Mouse (Mus musculus): ENCODE measurements at regions not wholly inside any gene's neighbourhood (a gene's known extent, or its start where the extent isn't known, plus 50 kb on each side); places are given as distances from the start of the nearest gene placed in this dataset.

- WGBS, result 3% methylated on average over 22 of the region's 22 CpGs
- peak overlapping the region; percentile 43 for H3K4me2 ChIP-seq
- peaks cover 17% of the 10 kb centered on the region for H3K4me1 ChIP-seq (replicated peaks)
- H3K36me3 ChIP-seq, result no peaks in the 10 kb centered on the region
- no peaks in the 10 kb centered on the region for H3K9me3 ChIP-seq
- no peaks in the 10 kb centered on the region for H3K27me3 ChIP-seq
- peak overlapping the region; percentile 64 for H3K27ac ChIP-seq (replicated peaks)
- H3K9ac ChIP-seq, result peak overlapping the region; percentile 36
- peak overlapping the region; percentile 3; the same call in 1 of the 2 replicates for H3K4me3 ChIP-seq
- 0 out of 2 replicates have a peak, but pooled peaks have one; percentile 34 for ATAC-seq (ENCODE audit: low FRiP score, low read depth)
Measured at GRCm38 (mm10) chr13:47855422-47856108, 405.5 kb upstream of the Id4 start.

GRCm38 (mm10) chr13:47858946-47859345 is 402.1 kb upstream of the Id4 start:
- peaks cover 17% of the 10 kb centered on the region for H3K4me1 ChIP-seq (replicated peaks)
- H3K9ac ChIP-seq, result no peak overlapping the region
- no peaks in the 10 kb centered on the region for H3K36me3 ChIP-seq
- 93% methylated on average over 4 of the region's 4 CpGs for WGBS
- H3K4me2 ChIP-seq, result no peak overlapping the region
- no peaks in the 10 kb centered on the region for H3K27me3 ChIP-seq
- ATAC-seq (ENCODE audit: low FRiP score, low read depth), result no peak
- no peaks in the 10 kb centered on the region for H3K9me3 ChIP-seq
- no peak overlapping the region for H3K27ac ChIP-seq (replicated peaks)
- no peak overlapping the region for H3K4me3 ChIP-seq

GRCm38 (mm10) chr13:47860316-47860715 is 400.7 kb upstream of the Id4 start:
- ATAC-seq (ENCODE audit: low FRiP score, low read depth), result no peak

GRCm38 (mm10) chr13:47862896-47863295 is 398.1 kb upstream of the Id4 start:
- Histone ChIP-seq H3K9ac (no peak overlapping the region), H3K27ac (replicated peaks) (no peak overlapping the region), H3K4me2 (no peak overlapping the region), H3K4me3 (no peak overlapping the region), H3K9me3 (no peaks in the 10 kb centered on the region), H3K36me3 (no peaks in the 10 kb centered on the region), H3K4me1 (replicated peaks) (no peaks in the 10 kb centered on the region), H3K27me3 (no peaks in the 10 kb centered on the region)
- WGBS, result 75% methylated on average over 3 of the region's 3 CpGs
- ATAC-seq (ENCODE audit: low FRiP score, low read depth), result no peak

More at GRCm38 (mm10) chr13:47860316-47860715, 400.7 kb upstream of the Id4 start:
- H3K4me1 ChIP-seq (replicated peaks), result peaks cover 12% of the 10 kb centered on the region
- no peak overlapping the region for H3K4me2 ChIP-seq
- H3K36me3 ChIP-seq, result no peaks in the 10 kb centered on the region
- no peak overlapping the region for H3K4me3 ChIP-seq
- H3K9ac ChIP-seq, result no peak overlapping the region
- no peaks in the 10 kb centered on the region for H3K9me3 ChIP-seq
- 43% methylated on average over 8 of the region's 8 CpGs for WGBS
- H3K27ac ChIP-seq (replicated peaks), result no peak overlapping the region
- no peaks in the 10 kb centered on the region for H3K27me3 ChIP-seq

GRCm38 (mm10) chr13:47868656-47869055 is 392.4 kb upstream of the Id4 start:
- Histone ChIP-seq H3K9me3 (no peaks in the 10 kb centered on the region), H3K27ac (replicated peaks) (no peak overlapping the region), H3K9ac (no peak overlapping the region), H3K36me3 (no peaks in the 10 kb centered on the region), H3K4me3 (no peak overlapping the region), H3K4me1 (replicated peaks) (peaks cover 13% of the 10 kb centered on the region), H3K4me2 (no peak overlapping the region), H3K27me3 (no peaks in the 10 kb centered on the region)
- ATAC-seq (ENCODE audit: low FRiP score, low read depth), result no peak
- 66% methylated on average over 4 of the region's 4 CpGs for WGBS

GRCm38 (mm10) chr13:47869670-47870532 is 391.1 kb upstream of the Id4 start:
- H3K4me3 ChIP-seq, result no peak overlapping the region
- ATAC-seq (ENCODE audit: low FRiP score, low read depth), result peak; percentile 63; the same call in 1 of the 2 replicates
- H3K27ac ChIP-seq (replicated peaks), result peak overlapping the region; percentile 25; the same call in 1 of the 2 replicates
- peaks cover 13% of the 10 kb centered on the region for H3K4me1 ChIP-seq (replicated peaks)
- no peaks in the 10 kb centered on the region for H3K9me3 ChIP-seq
- no peaks in the 10 kb centered on the region for H3K36me3 ChIP-seq
- WGBS, result 53% methylated on average over 10 of the region's 10 CpGs
- no peak overlapping the region for H3K4me2 ChIP-seq
- H3K9ac ChIP-seq, result no peak overlapping the region
- no peaks in the 10 kb centered on the region for H3K27me3 ChIP-seq

- Histone ChIP-seq H3K4me3 (no peak overlapping the region), H3K4me1 (replicated peaks) (peaks cover 13% of the 10 kb centered on the region), H3K4me2 (no peak overlapping the region), H3K9ac (no peak overlapping the region), H3K36me3 (no peaks in the 10 kb centered on the region), H3K27me3 (no peaks in the 10 kb centered on the region), H3K27ac (replicated peaks) (no peak overlapping the region), H3K9me3 (no peaks in the 10 kb centered on the region)
- WGBS, result 17% methylated on average over 11 of the region's 11 CpGs
- no peak for ATAC-seq (ENCODE audit: low FRiP score, low read depth)
Measured at GRCm38 (mm10) chr13:47872645-47873044, 388.4 kb upstream of the Id4 start.

GRCm38 (mm10) chr13:47892569-47892968 is 368.5 kb upstream of the Id4 start:
- no peaks in the 10 kb centered on the region for H3K36me3 ChIP-seq
- ATAC-seq (ENCODE audit: low FRiP score, low read depth), result no peak
- H3K27ac ChIP-seq (replicated peaks), result no peak overlapping the region
- H3K27me3 ChIP-seq, result no peaks in the 10 kb centered on the region
- H3K9ac ChIP-seq, result no peak overlapping the region
- no peak overlapping the region for H3K4me2 ChIP-seq
- WGBS, result 78% methylated on average over 4 of the region's 4 CpGs
- no peaks in the 10 kb centered on the region for H3K9me3 ChIP-seq
- H3K4me1 ChIP-seq (replicated peaks), result no peaks in the 10 kb centered on the region
- no peak overlapping the region for H3K4me3 ChIP-seq

- no peak for ATAC-seq (ENCODE audit: low FRiP score, low read depth)
- no peaks in the 10 kb centered on the region; the same call in 1 of the 2 replicates for H3K9me3 ChIP-seq
- H3K27ac ChIP-seq (replicated peaks), result no peak overlapping the region
- H3K4me3 ChIP-seq, result no peak overlapping the region
- H3K9ac ChIP-seq, result no peak overlapping the region
- no peaks in the 10 kb centered on the region for H3K36me3 ChIP-seq
- no peak overlapping the region for H3K4me2 ChIP-seq
- 91% methylated on average over 1 of the region's 1 CpGs for WGBS
- H3K27me3 ChIP-seq, result no peaks in the 10 kb centered on the region
- H3K4me1 ChIP-seq (replicated peaks), result no peaks in the 10 kb centered on the region
Measured at GRCm38 (mm10) chr13:47894331-47894730, 366.7 kb upstream of the Id4 start.

- Histone ChIP-seq H3K27ac (replicated peaks) (no peak overlapping the region), H3K9ac (no peak overlapping the region), H3K27me3 (no peaks in the 10 kb centered on the region), H3K4me1 (replicated peaks) (no peaks in the 10 kb centered on the region), H3K4me3 (no peak overlapping the region), H3K36me3 (no peaks in the 10 kb centered on the region), H3K9me3 (no peaks in the 10 kb centered on the region; the same call in 1 of the 2 replicates), H3K4me2 (no peak overlapping the region)
- WGBS, result 69% methylated on average over 6 of the region's 6 CpGs
- no peak for ATAC-seq (ENCODE audit: low FRiP score, low read depth)
Measured at GRCm38 (mm10) chr13:47895256-47895655, 365.8 kb upstream of the Id4 start.

- no peaks in the 10 kb centered on the region for H3K36me3 ChIP-seq
- H3K9ac ChIP-seq, result no peak overlapping the region
- no peak for ATAC-seq (ENCODE audit: low FRiP score, low read depth)
- 82% methylated on average over 4 of the region's 4 CpGs for WGBS
- no peaks in the 10 kb centered on the region for H3K27me3 ChIP-seq
- H3K4me1 ChIP-seq (replicated peaks), result no peaks in the 10 kb centered on the region
- no peak overlapping the region for H3K4me3 ChIP-seq
- no peak overlapping the region for H3K4me2 ChIP-seq
- no peak overlapping the region for H3K27ac ChIP-seq (replicated peaks)
- no peaks in the 10 kb centered on the region; the same call in 1 of the 2 replicates for H3K9me3 ChIP-seq
Measured at GRCm38 (mm10) chr13:47896646-47897045, 364.4 kb upstream of the Id4 start.

Measured in hindbrain, embryonic 15.5 days (tissue).